Mouse (Mus musculus): ENCODE results near the gene Zfp212.

The Zfp212 gene

DNA sequence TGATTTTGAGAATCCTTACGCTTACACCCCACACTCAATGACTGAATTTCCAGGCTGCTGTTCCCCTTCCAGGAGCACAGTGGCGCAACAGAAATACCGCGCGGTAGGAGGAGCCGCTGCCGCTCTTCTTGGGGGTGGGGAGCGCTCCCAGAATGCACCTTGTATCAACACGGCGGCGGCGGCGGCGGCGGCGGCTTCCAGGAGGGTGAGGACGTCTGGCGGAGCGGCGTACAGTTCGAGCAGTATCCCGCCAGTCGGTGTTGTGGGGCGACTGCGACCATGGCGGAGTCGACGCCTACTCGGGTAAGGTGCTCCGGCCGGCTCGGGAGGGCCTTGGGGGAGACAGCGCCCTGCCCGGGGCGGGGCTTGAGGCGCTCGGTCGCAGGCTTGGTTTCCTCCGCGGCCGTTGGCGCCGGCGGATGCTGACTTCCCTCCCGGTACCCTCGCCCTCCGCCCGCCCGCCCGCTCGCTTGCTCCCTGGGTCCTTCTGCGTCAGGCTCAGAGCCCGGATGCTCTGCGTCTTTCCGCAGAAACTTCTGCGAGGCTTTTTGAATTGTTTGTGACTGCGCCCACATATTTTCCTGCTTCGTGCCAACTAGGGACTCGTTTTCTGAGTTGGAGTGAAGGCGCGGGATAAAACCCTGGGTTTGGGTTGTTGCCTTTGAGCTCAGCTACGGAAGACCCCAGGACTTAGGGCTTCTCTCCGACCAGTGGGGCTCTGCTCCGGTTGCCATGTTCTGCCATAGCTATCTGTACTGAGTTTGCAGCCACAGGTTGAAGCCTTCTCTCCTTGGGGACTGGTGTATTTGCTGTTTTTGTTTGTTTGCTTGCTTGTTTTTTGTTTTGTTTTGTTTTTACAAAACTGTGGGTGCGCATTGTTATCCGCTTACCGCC lies at the start of gene Zfp212:
Gene Zfp212 (plus strand): TSS at position 30 of the 894 bp plus-strand sequence.
- DNase-seq = peak; percentile 88

DNA sequence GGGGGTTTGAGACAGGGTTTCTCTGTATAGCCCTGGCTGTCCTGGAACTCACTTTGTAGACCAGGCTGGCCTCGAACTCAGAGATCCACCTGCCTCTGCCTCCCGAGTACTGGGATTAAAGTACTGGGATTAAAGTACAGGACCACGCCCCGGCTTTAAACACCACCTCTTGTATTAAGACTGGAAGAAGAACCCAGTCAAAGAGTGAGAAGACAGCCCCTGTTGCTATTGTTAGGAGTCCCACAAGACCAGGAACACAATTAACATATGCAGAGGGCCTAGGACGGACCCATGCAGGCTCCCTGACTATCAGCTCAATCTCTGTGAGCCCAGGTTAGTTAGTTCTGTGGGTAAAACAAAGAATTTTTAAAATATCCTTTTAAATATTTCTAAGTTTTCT lies 48.0 kb upstream of the Zfp212 start:
- no peak for DNase-seq

DNA sequence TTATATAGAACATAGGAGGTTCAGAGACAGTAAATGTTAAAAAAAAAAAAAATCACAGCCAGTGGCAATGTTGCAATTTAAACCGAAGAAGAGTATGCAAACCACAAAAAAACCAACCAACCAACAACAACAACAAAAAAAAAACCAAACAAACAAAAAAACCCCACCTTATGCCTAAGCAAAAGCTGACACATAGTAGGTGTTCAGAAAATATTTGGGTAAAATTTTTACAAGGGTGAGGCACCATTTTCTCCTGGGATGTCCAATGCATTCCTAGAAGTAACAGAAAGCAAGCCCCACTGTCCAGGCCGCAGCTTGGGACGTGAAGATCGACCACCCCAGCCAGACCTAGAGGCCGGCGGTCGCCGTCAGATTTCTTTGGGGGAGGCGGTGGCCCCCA lies 43.2 kb upstream of the Zfp212 start, which contains the start of gene Zfp282:
Gene Zfp282 (plus strand): TSS at position 147 of the 400 bp plus-strand sequence.
- no peak for DNase-seq

DNA sequence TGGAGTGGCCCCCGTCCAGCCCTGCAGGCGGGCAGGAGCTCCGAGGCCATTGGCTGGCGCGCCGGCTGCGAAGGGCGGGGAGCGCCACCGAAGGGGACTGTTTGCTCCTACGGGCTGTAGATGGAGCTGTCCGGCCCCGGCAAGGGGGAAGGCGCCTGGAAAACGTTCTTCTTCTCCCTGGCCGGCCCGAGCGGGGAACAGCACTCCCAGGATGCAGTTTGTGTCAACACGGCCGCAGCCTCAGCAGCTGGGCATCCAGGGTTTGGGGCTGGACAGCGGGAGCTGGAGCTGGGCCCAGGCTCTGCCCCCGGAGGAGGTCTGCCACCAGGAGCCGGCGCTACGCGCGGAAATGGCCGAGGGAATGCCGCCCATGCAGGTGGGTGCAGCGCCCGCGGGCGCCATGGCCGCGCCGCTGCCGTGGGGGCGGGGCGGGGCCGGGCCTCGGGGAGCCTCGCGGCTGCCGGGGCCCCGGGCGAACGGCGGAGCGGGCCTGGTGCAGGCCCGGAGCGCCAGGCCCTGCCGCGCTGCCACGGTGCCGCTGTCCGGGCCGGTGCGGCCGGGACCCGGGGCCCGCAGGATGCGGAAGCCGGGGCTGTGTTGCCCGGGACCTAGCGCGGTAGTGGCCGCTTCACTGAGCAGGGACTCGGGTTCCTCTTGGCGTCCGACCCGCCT lies 42.7 kb upstream of the Zfp212 start:
- peak; percentile 91 for DNase-seq

DNA sequence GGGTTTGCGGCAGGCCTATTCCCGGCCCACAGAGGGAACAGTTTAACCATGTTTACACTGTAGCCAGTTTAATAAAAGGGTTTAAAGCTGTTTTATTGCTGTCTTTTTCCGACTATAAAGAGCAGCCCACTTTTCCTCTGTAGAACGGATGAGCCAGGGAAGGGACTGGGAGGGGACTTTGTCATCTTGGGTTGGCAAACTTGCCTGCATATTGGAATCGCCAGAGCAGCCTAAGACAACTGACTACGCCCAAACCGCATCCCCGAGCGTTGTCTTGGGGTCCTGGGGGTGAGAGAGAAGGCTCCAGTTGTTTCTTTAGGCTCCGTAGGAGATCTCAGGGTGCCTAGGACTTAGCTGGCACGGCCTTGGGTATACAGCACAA lies 42.2 kb upstream of the Zfp212 start:
- DNase-seq = no peak

DNA sequence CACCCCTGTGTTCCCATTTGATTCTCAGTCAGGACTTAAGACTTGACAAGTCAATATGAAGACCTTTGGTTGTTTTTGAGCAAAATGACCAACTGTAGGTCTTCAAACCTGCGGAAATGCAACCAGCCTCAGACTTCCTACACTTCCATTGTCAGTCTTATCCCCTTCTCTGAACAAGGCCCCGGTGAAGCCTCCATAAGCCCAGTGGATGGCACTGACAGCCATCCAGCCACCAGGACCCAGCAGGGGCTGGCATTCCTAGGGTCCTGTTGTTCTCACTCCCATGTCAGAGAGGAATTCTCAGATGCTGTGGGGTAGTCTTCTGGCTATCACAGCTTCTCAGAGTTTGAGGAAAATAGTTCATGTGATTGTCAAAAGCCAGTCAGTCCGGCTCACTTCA lies 41.7 kb upstream of the Zfp212 start:
- no peak for DNase-seq

DNA sequence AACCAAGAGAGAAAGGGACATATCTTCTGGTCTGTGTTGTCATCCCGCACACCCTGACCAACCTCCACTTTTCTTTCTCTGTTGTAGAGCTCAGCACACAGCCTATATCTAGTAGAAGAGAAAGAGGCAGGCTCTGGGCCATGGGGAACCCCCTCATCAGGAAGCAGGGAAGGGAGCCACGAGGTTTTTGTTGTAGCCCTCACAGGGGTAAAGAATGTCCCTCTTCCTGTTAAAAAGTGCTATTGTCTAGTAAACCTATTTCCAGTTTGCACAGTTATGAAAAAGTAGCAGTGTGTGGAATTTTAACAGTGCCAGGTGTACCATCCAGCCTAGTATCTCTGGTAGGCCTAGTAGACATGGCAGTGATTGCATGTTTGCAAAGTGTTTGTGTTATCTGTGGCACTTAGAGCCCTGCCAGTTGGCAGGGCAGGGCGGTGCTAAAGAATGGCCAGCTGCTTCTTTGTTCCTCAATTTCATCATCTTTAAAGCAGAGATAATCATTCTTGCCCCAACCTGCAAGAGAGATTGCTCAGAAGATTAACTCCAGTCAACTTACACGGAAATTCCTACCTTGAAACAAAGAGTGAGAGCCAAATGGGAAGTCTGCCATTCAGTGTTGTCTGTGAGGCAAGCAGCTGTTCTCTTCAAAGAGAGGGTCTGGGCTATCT lies 41.1 kb upstream of the Zfp212 start:
- DNase-seq = no peak

DNA sequence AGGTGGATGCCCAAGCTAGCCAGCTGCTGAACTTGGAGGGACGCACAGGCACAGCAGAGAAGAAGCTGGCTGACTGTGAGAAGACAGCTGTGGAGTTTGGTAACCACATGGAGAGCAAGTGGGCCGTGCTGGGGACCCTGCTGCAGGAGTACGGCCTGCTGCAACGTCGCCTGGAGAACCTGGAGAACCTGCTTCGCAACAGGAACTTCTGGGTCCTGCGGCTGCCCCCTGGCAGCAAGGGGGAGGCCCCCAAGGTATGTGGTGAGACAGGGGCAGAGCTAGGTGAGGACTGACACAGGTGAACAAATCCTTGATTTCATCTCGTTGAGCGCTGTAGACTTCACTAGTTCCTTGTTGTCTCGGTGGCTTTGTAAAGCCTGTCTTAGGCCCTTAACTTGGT lies 40.1 kb upstream of the Zfp212 start:
- no peak for DNase-seq

DNA sequence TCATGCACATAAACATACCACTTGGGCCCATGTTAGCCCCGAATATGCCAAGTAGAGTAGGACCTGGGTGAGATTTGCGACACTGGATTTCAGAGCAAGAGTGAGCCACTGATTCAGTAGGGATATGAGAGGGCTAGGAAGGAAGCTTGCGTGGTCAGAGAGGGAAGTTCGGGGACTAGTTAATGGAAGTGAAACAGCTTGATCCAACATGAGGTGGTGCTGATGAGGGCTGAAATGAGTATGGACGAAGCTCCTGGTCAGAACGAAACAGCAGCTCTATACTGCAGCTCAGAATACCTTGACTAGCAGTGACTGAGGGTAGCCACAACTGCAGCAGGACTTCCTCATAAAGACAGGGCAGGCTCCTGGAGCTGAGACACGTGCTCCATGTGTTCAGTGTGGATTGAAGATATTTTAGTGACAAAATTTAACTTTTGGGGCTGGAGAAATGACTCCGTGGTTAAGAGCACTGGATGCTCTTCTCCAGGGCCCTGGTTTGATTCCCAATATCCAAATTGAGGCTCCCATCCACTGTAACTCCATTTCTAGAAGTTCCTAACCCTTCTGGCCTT lies 31.4 kb upstream of the Zfp212 start:
- DNase-seq = no peak

DNA sequence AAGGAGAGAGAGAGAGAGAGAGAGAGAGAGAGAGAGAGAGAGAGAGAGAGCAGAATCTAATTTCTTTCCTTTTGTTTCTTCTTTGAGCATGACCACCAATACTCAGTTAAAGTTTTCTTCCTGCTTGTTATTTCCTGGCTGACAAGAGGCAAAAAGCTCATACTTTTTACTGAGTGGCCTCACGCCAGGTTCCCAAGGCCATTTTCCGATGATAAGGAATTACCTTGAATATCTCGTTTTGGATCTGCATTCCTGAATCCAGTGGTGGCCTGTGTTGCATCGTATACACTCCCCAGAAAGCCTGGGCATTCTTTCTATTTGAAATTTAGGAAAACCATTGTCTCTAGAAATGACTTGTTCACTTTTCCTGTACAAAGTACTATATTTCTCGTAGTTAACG lies 20.9 kb upstream of the Zfp212 start:
- DNase-seq = no peak

DNA sequence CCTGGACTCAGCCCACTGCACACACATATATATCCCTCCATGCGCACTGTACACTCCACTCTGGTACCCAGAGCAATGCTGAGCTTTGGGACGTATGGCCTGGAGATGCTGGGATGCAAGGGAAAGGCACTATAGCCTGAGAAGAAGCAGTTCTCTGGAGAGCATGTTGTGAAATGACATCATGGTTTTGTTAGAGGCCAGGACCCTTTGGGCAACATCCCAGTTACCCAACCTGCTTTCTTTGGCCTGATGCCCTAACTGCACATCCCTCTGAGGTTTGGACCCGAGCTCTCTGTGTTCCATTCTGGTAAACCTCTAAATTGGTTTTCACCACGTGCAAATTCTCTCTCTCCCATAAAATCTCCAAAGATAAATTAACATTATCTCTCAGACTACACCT lies 16.7 kb upstream of the Zfp212 start:
- DNase-seq = no peak

DNA sequence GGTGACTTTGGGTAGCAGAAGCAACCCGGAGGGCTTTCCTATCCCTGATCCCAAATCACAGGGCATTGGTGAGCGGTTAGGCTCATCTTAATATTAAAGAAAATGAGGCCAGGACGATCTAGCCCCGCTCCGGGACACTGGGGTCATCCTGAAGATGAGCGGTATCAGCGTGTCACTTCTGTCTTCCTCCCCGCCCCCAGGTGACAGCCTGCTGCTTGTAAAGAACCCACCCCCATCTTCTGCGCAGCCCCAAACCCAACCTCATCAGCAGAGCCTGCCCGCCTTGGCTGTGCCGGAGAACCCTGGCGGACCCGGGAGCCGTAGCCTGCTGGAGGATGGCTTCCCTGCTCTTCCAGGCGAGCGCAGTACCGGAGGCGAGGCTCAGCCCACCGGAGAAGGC lies 15.9 kb upstream of the Zfp212 start:
- DNase-seq = no peak

DNA sequence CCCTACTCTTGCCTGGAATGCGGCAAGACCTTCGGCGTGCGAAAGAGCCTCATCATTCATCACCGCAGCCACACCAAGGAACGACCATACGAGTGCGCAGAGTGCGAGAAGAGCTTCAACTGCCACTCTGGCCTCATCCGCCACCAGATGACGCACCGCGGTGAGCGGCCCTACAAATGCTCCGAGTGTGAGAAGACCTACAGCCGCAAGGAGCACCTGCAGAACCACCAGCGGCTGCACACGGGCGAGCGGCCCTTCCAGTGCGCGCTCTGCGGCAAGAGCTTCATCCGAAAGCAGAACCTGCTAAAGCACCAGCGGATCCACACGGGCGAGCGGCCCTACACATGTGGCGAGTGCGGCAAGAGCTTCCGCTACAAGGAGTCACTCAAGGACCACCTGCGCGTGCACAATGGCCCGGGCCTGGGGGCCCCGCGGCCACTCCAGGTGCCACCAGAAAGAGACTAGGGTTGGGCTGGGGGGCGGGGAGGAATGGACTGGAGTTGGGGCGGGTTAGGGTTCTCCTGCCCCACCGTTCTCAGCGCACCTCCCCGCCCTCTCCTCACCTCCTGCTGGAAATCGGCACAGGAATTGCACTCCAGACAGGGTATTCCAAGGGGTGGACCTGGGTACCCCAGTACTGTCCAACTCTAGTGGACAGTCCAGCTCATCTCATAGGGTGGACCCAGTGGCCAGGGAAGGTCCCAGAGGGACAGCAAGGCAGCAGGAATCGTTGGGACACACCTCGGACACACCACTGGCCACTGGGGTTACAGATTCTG lies 15.2 kb upstream of the Zfp212 start:
- DNase-seq = no peak

DNA sequence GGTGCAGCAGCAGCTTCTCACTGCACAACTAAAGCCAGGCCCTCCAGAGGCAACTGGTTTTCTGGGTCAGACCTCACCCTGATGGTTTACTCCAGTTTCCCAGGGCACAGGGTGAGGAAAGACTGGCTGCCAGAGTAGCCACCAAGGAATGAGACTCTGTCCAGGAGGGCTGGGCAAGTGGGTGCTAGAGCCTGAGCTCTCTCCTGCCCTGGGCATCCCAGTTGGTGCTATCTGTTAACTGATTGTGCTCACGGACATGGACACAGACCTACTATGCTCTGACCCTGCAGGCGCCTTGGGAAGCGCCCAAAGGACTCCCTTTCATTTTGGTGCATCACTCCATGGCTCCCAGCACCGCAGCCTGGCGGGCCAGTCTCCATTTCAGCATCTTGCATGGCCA lies 13.9 kb upstream of the Zfp212 start:
- no peak for DNase-seq

DNA sequence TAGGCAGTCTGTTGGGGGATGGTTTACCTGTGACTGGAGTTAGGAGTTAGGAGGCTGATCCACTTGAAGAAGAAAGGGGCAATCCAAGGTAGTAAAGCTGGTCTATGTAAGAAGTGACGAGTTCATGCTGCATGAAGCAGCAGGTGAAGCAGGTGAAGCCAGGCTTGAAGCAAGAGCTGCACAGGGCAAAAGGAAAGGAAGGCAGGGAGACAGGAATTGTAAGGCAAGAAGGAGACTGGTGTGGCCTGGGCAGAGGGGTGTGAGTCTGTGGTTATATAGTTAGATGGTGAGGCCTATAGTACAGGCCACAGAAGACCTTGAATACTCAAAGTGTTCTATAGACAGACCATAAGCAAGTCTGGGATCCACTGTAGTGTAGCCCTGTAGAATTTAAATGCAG lies 11.3 kb upstream of the Zfp212 start:
- DNase-seq = no peak

DNA sequence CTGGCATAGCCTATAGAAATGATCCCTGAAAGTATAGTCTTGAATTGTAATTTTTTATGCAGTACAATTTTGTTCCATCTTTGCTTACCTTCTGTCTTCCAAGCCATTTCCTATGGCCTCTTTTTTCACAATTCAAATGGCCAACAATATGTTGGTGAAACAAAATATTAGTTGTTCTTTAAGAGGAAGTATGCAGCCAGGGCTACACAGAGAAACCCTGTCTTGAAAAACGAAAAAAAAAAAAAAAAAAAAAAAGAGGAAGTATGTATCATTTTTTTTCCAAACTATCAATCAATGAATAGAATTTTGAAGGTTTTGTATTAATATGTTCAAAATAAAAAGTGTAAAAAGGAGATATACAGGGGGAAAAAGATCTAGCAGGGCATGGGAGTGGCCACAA lies 8.6 kb upstream of the Zfp212 start:
- DNase-seq = no peak

DNA sequence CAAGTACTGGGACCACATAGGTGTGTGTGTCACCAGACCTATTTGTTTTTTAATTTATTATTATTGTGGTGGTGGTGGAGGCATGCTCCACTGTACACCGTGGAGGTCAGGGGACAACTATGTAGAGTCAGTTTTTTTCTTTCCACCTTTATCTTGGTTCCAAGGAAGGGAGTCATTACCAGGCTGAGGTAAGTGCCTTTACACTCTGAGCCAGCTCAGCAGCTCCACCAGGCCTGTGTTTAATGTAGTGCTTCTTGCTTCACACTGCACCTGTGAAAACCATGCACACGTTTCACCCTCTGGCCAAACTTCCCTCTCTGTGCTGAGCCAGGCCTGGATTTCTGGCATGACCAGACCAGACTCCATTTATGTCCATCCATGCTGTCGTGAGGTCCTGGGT lies 7.3 kb upstream of the Zfp212 start:
- no peak for DNase-seq

DNA sequence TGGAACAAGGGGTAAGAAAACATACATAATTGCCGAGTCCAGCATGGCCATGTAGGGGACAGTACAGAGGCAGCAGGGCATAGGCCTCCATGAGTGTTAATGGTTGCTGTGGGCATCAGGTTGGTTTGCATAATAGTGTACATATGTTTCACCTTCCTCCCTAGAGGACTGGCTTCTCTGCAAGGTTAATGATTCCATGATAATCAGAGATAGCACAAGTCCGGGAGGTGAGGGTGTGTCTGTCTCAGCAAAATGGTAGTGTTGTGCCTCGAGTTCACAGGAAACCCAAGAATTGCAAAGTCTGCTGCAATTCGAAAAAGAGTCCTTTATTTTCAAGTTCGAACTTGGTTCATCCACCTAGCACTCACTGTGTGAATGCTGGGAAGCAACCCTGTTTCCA lies 3.2 kb upstream of the Zfp212 start:
- no peak for DNase-seq

DNA sequence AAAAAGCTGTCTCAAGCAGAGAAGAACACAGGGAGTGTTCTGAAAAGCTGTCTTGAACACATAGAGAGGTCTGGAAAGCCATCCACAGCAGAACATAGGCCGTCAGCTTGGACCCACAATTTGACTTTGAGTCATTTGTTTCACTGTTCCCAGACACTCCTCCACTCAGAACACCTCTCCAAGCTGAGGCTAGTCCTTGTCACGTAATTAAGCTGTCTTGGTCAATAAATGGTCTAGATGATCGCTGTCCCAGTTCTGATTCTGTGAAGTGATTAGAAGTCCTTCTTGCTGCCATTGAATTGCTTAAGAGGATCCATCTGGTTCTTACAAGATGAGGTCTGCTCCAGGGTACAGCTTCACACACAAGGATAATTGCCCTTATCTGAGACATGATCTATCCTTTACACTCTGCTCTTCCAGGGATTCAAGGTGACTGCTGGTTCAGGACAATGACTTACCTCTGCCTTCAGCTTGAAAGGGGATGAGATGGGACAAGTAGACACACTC lies 1.5 kb upstream of the Zfp212 start:
- DNase-seq = no peak

DNA sequence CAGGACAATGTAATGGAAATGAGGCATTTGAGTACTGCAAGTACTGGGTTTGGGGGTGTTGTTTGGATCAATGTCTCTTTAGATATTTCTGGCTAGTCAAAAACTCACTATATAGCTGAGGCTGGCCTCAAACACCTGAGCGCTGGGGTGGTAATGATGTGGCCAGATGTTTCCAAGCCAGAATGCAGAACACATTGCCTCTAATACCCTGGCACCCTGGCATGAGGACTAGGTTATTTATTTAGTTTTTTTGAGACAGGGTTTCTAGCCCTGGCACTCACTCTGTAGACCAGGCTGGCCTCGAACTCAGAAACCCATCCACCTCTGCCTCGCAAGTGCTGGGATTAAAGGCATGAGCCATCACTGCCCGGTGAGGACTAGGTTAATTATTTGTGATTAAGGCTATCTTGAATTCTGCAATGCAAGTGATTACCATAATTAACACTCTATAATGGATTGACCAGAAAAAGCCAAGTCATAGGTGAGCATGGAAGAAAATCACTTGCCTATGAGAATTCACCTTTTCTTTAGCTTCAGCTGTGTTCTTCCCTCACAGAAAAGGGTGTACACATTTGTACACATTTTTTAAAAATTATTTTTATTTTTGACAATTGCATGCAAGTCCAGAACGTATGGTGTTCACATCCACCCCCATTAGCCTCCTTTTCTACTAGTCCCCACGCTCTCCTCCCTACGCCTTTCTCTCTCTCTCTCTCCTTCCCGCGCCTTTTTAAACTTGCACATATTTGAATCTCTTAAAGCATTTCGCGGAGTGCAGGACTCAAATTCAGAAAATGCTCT lies 430 bp upstream of the Zfp212 start:
- no peak for DNase-seq

DNA sequence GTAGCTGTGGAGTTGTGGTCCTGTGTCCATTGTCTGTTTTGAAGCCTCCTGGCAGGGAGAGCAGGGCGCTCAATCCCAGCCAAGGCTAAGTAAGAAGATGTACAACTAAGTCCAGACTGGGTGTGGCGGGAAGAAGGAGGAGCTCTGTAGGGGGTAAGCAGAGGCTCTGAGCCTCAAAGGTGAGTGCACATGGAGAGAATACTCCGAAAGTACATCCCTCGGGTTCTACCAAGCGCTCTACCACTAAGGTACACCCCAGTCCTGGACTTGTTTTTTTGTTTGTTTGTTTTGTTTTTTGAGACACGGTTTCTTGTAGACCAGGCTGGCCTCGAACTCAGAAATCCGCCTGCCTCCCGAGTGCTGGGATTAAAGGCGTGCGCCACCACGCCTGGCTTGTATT lies 22.2 kb downstream of the Zfp212 start:
- DNase-seq = no peak

Measured in lung, postnatal 14 days (tissue).